Mouse (Mus musculus): ENCODE measurements around the gene Itpr1. TPM values are rescaled to one million over a fixed set of nuclear protein-coding genes. Genes with fewer than 3 reads are reported as not detected.

Itpr1 gene
- total and polyA plus RNA-seq, 3 experiments: 9.3 to 25.7 (median 19.0) TPM

GRCm38 (mm10) chr6:108330461-108330860 is 117.6 kb downstream of the Itpr1 start:
- Histone ChIP-seq H3K4me1 (ENCODE audit: insufficient read depth, low read depth, low read length) (peaks cover 3% of the 10 kb centered on the region; the same call in 1 of the 2 replicates), H3K27me3 (ENCODE audit: insufficient read depth, low read length) (no peaks in the 10 kb centered on the region), H3K4me3 (ENCODE audit: low read depth, low read length) (no peak overlapping the region), H3K9me3 (replicated peaks) (no peaks in the 10 kb centered on the region), H3K36me3 (replicated peaks) (no peaks in the 10 kb centered on the region)
- DNase-seq (ENCODE audit: low spot score) (no peak), ATAC-seq (ENCODE audit: extremely low read depth, insufficient number of reproducible peaks, low FRiP score, poor library complexity, severe bottlenecking) (no peak)
- TF ChIP-seq GATA2 (IDR thresholded peaks at IDR 0.05; ENCODE audit: borderline replicate concordance, low read depth, low read length) (no peak), TAL1 (conservative IDR thresholded peaks at IDR 0.05; ENCODE audit: low read depth, low read length) (no peak), CTCF (IDR thresholded peaks at IDR 0.05; ENCODE audit: low read depth, low read length) (no peak)

- Histone ChIP-seq H3K27me3 (ENCODE audit: insufficient read depth, low read length) (no peaks in the 10 kb centered on the region), H3K9me3 (replicated peaks) (no peaks in the 10 kb centered on the region), H3K4me1 (ENCODE audit: insufficient read depth, low read depth, low read length) (peaks cover 3% of the 10 kb centered on the region; the same call in 1 of the 2 replicates), H3K36me3 (replicated peaks) (no peaks in the 10 kb centered on the region), H3K4me3 (ENCODE audit: low read depth, low read length) (no peak overlapping the region)
- ATAC-seq (ENCODE audit: extremely low read depth, insufficient number of reproducible peaks, low FRiP score, poor library complexity, severe bottlenecking) (no peak), DNase-seq (ENCODE audit: low spot score) (no peak)
- TF ChIP-seq CTCF (IDR thresholded peaks at IDR 0.05; ENCODE audit: low read depth, low read length) (no peak), TAL1 (conservative IDR thresholded peaks at IDR 0.05; ENCODE audit: low read depth, low read length) (no peak), GATA1 (IDR thresholded peaks at IDR 0.05; ENCODE audit: borderline replicate concordance, low read length) (no peak), GATA2 (IDR thresholded peaks at IDR 0.05; ENCODE audit: borderline replicate concordance, low read depth, low read length) (no peak), POLR2AphosphoS5 (IDR thresholded peaks at IDR 0.05; ENCODE audit: insufficient replicate concordance, low read depth, low read length) (no peak)
Observed at GRCm38 (mm10) chr6:108331268-108331667, 118.4 kb downstream of the Itpr1 start.

GRCm38 (mm10) chr6:108334059-108334458 is 121.2 kb downstream of the Itpr1 start:
- DNase-seq (ENCODE audit: low spot score) (no peak), ATAC-seq (ENCODE audit: extremely low read depth, insufficient number of reproducible peaks, low FRiP score, poor library complexity, severe bottlenecking) (no peak)
- no peak overlapping the region for H3K4me3 ChIP-seq (ENCODE audit: low read depth, low read length)
- no peaks in the 10 kb centered on the region for H3K27me3 ChIP-seq (ENCODE audit: insufficient read depth, low read length)
- no peaks in the 10 kb centered on the region for H3K9me3 ChIP-seq (replicated peaks)
- peaks cover 3% of the 10 kb centered on the region; the same call in 1 of the 2 replicates for H3K4me1 ChIP-seq (ENCODE audit: insufficient read depth, low read depth, low read length)
- H3K36me3 ChIP-seq (replicated peaks): no peaks in the 10 kb centered on the region
- TF ChIP-seq GATA1 (IDR thresholded peaks at IDR 0.05; ENCODE audit: borderline replicate concordance, low read length) (no peak), CTCF (IDR thresholded peaks at IDR 0.05; ENCODE audit: low read depth, low read length) (no peak), GATA2 (IDR thresholded peaks at IDR 0.05; ENCODE audit: borderline replicate concordance, low read depth, low read length) (no peak), TAL1 (conservative IDR thresholded peaks at IDR 0.05; ENCODE audit: low read depth, low read length) (no peak), POLR2AphosphoS5 (IDR thresholded peaks at IDR 0.05; ENCODE audit: insufficient replicate concordance, low read depth, low read length) (no peak)

- Histone ChIP-seq H3K4me1 (ENCODE audit: insufficient read depth, low read depth, low read length) (peaks cover 3% of the 10 kb centered on the region; the same call in 1 of the 2 replicates), H3K4me3 (ENCODE audit: low read depth, low read length) (no peak overlapping the region), H3K27me3 (ENCODE audit: insufficient read depth, low read length) (no peaks in the 10 kb centered on the region), H3K9me3 (replicated peaks) (no peaks in the 10 kb centered on the region), H3K36me3 (replicated peaks) (peaks cover 6% of the 10 kb centered on the region)
- ATAC-seq (ENCODE audit: extremely low read depth, insufficient number of reproducible peaks, low FRiP score, poor library complexity, severe bottlenecking) (no peak), DNase-seq (ENCODE audit: low spot score) (no peak)
- no peak for TF ChIP-seq GATA2 (IDR thresholded peaks at IDR 0.05; ENCODE audit: borderline replicate concordance, low read depth, low read length)
- TF ChIP-seq GATA1 (IDR thresholded peaks at IDR 0.05; ENCODE audit: borderline replicate concordance, low read length): no peak
- no peak for TF ChIP-seq TAL1 (conservative IDR thresholded peaks at IDR 0.05; ENCODE audit: low read depth, low read length)
- TF ChIP-seq CTCF (IDR thresholded peaks at IDR 0.05; ENCODE audit: low read depth, low read length): no peak
- TF ChIP-seq POLR2AphosphoS5 (IDR thresholded peaks at IDR 0.05; ENCODE audit: insufficient replicate concordance, low read depth, low read length): no peak
Observed at GRCm38 (mm10) chr6:108335202-108335823, 122.4 kb downstream of the Itpr1 start.

GRCm38 (mm10) chr6:108336506-108336905 is 123.6 kb downstream of the Itpr1 start:
- TF ChIP-seq POLR2AphosphoS5 (IDR thresholded peaks at IDR 0.05; ENCODE audit: insufficient replicate concordance, low read depth, low read length): no peak
- no peak for TF ChIP-seq CTCF (IDR thresholded peaks at IDR 0.05; ENCODE audit: low read depth, low read length)
- no peak for TF ChIP-seq TAL1 (conservative IDR thresholded peaks at IDR 0.05; ENCODE audit: low read depth, low read length)
- no peak for TF ChIP-seq GATA1 (IDR thresholded peaks at IDR 0.05; ENCODE audit: borderline replicate concordance, low read length)
- TF ChIP-seq GATA2 (IDR thresholded peaks at IDR 0.05; ENCODE audit: borderline replicate concordance, low read depth, low read length): no peak
- peaks cover 6% of the 10 kb centered on the region for H3K36me3 ChIP-seq (replicated peaks)
- no peak overlapping the region for H3K4me3 ChIP-seq (ENCODE audit: low read depth, low read length)
- H3K9me3 ChIP-seq (replicated peaks): no peaks in the 10 kb centered on the region
- no peaks in the 10 kb centered on the region for H3K27me3 ChIP-seq (ENCODE audit: insufficient read depth, low read length)
- no peak for ATAC-seq (ENCODE audit: extremely low read depth, insufficient number of reproducible peaks, low FRiP score, poor library complexity, severe bottlenecking)
- DNase-seq (ENCODE audit: low spot score): no peak
- H3K4me1 ChIP-seq (ENCODE audit: insufficient read depth, low read depth, low read length): 0 out of 2 replicates have a peak, but pooled peaks cover under 1% of the 10 kb centered on the region

- TF ChIP-seq TAL1 (conservative IDR thresholded peaks at IDR 0.05; ENCODE audit: low read depth, low read length): no peak
- no peak for TF ChIP-seq POLR2AphosphoS5 (IDR thresholded peaks at IDR 0.05; ENCODE audit: insufficient replicate concordance, low read depth, low read length)
- TF ChIP-seq CTCF (IDR thresholded peaks at IDR 0.05; ENCODE audit: low read depth, low read length): no peak
- DNase-seq (ENCODE audit: low spot score): no peak
- Histone ChIP-seq H3K27me3 (ENCODE audit: insufficient read depth, low read length) (no peaks in the 10 kb centered on the region), H3K4me1 (ENCODE audit: insufficient read depth, low read depth, low read length) (no peaks in the 10 kb centered on the region), H3K9me3 (replicated peaks) (no peaks in the 10 kb centered on the region), H3K4me3 (ENCODE audit: low read depth, low read length) (no peak overlapping the region), H3K36me3 (replicated peaks) (peaks cover 6% of the 10 kb centered on the region)
- ATAC-seq (ENCODE audit: extremely low read depth, insufficient number of reproducible peaks, low FRiP score, poor library complexity, severe bottlenecking): no peak
Observed at GRCm38 (mm10) chr6:108337289-108337688, 124.4 kb downstream of the Itpr1 start.
